Mouse (Mus musculus) mammary gland, adult 2 months (tissue): ENCODE data around the gene Otof. TPM values are rescaled to one million over a fixed set of nuclear protein-coding genes. Genes with fewer than 3 reads are reported as not detected.

Experiments
- polyA plus RNA-seq: library from polyadenylated mRNA; depleted of rRNA; stranded (reverse); fragments of >200 nt; gene quantifications from 2 replicates; pipeline ENCODE4 v1.2.3, GENCODE M21; 2012; ENCODE audit warnings: low replicate concordance; rRNA removed

The Otof gene
- polyA plus RNA-seq = 0.29 and 0.34 TPM in 2 replicates

GRCm38 (mm10) chr5:30461821-30462220 lies at the start of gene Otof:
Gene Otof (minus strand): TSS chr5:30461932.

GRCm38 (mm10) chr5:30465861-30466260 lies 4.1 kb upstream of the Otof start, which contains the start of gene 1700001C02Rik:
Gene 1700001C02Rik (plus strand): TSS chr5:30466047.

Other genes starting within 250 kb of the Otof start
- gene Selenoi, start 229.4 kb downstream of the Otof start, polyA plus RNA-seq = 21.5 and 29.9 TPM in 2 replicates
- gene Drc1, start 180.5 kb downstream of the Otof start, polyA plus RNA-seq = 0.05 and 0.07 TPM in 2 replicates
- gene 1700001C02Rik, start 4.1 kb upstream of the Otof start, polyA plus RNA-seq = not detected in 2 replicates
- gene Cib4, start 83.9 kb upstream of the Otof start, polyA plus RNA-seq = 0.45 TPM in 1 of 2 replicates, not detected in the other
- 153 TPM in 2 replicates for gene Kcnk3, start 126.2 kb upstream of the Otof start, polyA plus RNA-seq
- 103 and 106 TPM in 2 replicates for gene Slc35f6, start 186.0 kb upstream of the Otof start, polyA plus RNA-seq
- gene Cenpa, start 204.8 kb upstream of the Otof start, polyA plus RNA-seq = 17.1 and 27.2 TPM in 2 replicates
- gene Dpysl5, start 249.6 kb upstream of the Otof start, polyA plus RNA-seq = 1.1 and 1.2 TPM in 2 replicates